Mouse (Mus musculus) ES-Bruce4 (cell line): ENCODE data around the gene Sh3bgrl3.

ENCODE experiments used
- CTCF ChIP-seq: IDR thresholded peaks from one replicate; pipeline ENCODE4 v1.8.1; 2011; ENCODE audit warnings: low read depth, low read length
- EP300 ChIP-seq: IDR thresholded peaks from 2 replicates; pipeline ENCODE4 v1.6.1; 2011; ENCODE audit warnings: low read depth, low read length; ENCODE audit not compliant: insufficient read depth

- TF ChIP-seq CTCF (no peak), EP300 (no peak)
These were observed 1.5 kb downstream of the Sh3bgrl3 start for GRCm38 (mm10) chr4:134127121-134127455.
